Mouse (Mus musculus): ENCODE results near the gene Olfr1313. TPM values are rescaled to one million over a fixed set of nuclear protein-coding genes. Genes with fewer than 3 reads are reported as not detected.
"Not testable (repeated sequence)": the region's sequence is repeated elsewhere in the genome, so short reads cannot be mapped to it uniquely, and the experiment has no call there.

Gene Olfr1313
- not detected in 2 replicates for polyA plus RNA-seq (2016; fragmentation: Nextera tagmentation; extraction: Ambion mirVana)

DNA sequence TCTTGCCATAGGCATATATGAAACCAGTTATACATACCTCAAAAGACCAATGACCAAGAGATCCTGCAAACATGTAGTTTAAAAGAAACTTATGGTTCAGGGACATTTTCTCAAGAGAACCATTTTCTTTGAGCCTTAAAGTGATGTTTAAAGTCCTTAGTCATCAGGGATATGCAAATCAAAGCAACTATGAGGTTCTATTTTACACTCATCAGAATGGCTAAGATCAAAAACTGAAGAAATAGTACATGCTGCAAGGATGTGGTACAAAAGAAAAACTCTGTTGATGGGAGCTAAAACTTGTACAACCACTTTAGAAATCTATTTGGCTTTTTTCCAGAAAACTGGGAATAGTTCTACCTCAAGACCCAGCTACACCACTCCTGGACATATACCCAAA lies at the start of gene Olfr1313:
TSS of gene Olfr1313 (minus strand) at position 101 of the 400 bp plus-strand sequence.
- Histone ChIP-seq H3K9me3 (no peaks in the 10 kb centered on the region), H3K4me3 (replicated peaks) (no peak within 1 kb of the TSS), H3K4me2 (no peak within 1 kb of the TSS), H3K27ac (no peak within 1 kb of the TSS), H3K4me1 (replicated peaks) (no peaks in the 10 kb centered on the region), H3K36me3 (no peaks in the 10 kb centered on the region), H3K9ac (replicated peaks) (no peak within 1 kb of the TSS), H3K27me3 (no peaks in the 10 kb centered on the region)
- ATAC-seq (ENCODE audit: insufficient number of reproducible peaks, insufficient read depth, low FRiP score, low TSS enrichment, low read depth), result no peak

- no peak within 1 kb of the TSS for H3K9ac ChIP-seq (replicated peaks)
- no peak for ATAC-seq (ENCODE audit: insufficient number of reproducible peaks, insufficient read depth, low FRiP score, low TSS enrichment, low read depth)
- H3K27ac ChIP-seq, result no peak within 1 kb of the TSS
- no peak within 1 kb of the TSS for H3K4me3 ChIP-seq (replicated peaks)
- no peaks in the 10 kb centered on the region for H3K27me3 ChIP-seq
- no peak within 1 kb of the TSS for H3K4me2 ChIP-seq
- H3K36me3 ChIP-seq, result no peaks in the 10 kb centered on the region
- WGBS, result 73% methylated on average over 1 of the region's 1 CpGs
- no peaks in the 10 kb centered on the region for H3K4me1 ChIP-seq (replicated peaks)
- no peaks in the 10 kb centered on the region for H3K9me3 ChIP-seq
Measured at GRCm38 (mm10) chr2:112115340-112115739, 37.7 kb upstream of the Olfr1313 start, which contains the start of gene Olfr1315-ps1. Gene Olfr1315-ps1 (minus strand): TSS chr2:112115440.

DNA sequence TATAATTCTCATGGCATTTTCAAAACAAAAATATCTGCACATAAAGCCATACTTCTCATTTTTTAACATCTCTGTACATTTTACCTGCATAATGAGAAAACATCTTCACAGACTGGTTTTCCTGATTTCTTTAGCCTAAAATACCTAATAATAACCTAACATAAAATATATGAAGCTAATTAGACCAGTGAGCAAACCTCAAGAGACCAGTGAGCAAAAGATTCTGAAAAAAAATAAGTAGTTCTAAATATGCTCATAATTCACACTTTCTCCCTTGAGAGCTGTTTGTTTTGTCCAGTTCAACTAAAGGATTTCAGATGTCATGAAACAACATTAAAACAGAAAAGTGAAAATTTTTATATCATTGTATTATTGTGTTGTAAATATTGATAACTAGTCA lies 19.0 kb upstream of the Olfr1313 start, which contains the start of gene Olfr1314:
TSS of gene Olfr1314 (minus strand) at position 101 of the 400 bp plus-strand sequence.
- Histone ChIP-seq H3K4me1 (replicated peaks) (no peaks in the 10 kb centered on the region), H3K27me3 (no peaks in the 10 kb centered on the region), H3K27ac (no peak within 1 kb of the TSS), H3K9me3 (no peaks in the 10 kb centered on the region), H3K36me3 (no peaks in the 10 kb centered on the region), H3K4me2 (no peak within 1 kb of the TSS), H3K4me3 (replicated peaks) (no peak within 1 kb of the TSS), H3K9ac (replicated peaks) (no peak within 1 kb of the TSS)
- no peak for ATAC-seq (ENCODE audit: insufficient number of reproducible peaks, insufficient read depth, low FRiP score, low TSS enrichment, low read depth)

- no peak within 1 kb of the TSS for H3K27ac ChIP-seq
- H3K9ac ChIP-seq (replicated peaks), result no peak within 1 kb of the TSS
- H3K9me3 ChIP-seq, result no peaks in the 10 kb centered on the region
- no peak for ATAC-seq (ENCODE audit: insufficient number of reproducible peaks, insufficient read depth, low FRiP score, low TSS enrichment, low read depth)
- H3K36me3 ChIP-seq, result no peaks in the 10 kb centered on the region
- H3K4me3 ChIP-seq (replicated peaks), result no peak within 1 kb of the TSS
- no peaks in the 10 kb centered on the region for H3K4me1 ChIP-seq (replicated peaks)
- no peak within 1 kb of the TSS for H3K4me2 ChIP-seq
- no peaks in the 10 kb centered on the region for H3K27me3 ChIP-seq
- WGBS, result 40% methylated on average over 1 of the region's 1 CpGs
Measured at GRCm38 (mm10) chr2:112050138-112050537, 27.5 kb downstream of the Olfr1313 start, which contains the start of gene Olfr1312. Gene Olfr1312 (minus strand): TSS chr2:112050238.

DNA sequence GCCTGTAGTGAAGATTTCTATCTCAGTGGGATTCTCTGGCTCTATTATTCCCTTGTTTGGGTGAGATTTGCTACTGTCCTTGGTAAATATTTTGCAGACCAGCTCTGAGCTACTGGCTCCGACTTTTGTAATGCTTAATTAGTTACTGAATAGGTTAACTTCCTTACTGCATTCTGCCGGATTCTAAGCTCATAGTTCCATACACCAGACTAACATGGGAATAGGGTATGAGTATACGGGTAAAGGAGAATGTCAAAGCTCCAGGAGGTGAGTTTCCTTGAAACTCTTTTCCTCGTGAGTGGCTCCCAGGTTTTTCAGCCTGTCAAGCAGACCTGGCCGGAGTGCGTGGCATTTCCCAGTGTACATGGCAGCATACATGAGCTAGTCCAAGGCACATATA lies 50.7 kb downstream of the Olfr1313 start:
- H3K9me3 ChIP-seq; H3K4me2 ChIP-seq; H3K4me3 ChIP-seq (replicated peaks); H3K27ac ChIP-seq; H3K36me3 ChIP-seq; H3K27me3 ChIP-seq; H3K9ac ChIP-seq (replicated peaks); ATAC-seq (ENCODE audit: insufficient number of reproducible peaks, insufficient read depth, low FRiP score, low TSS enrichment, low read depth); H3K4me1 ChIP-seq (replicated peaks): not testable (repeated sequence)
- WGBS, result 50% methylated on average over 6 of the region's 6 CpGs

DNA sequence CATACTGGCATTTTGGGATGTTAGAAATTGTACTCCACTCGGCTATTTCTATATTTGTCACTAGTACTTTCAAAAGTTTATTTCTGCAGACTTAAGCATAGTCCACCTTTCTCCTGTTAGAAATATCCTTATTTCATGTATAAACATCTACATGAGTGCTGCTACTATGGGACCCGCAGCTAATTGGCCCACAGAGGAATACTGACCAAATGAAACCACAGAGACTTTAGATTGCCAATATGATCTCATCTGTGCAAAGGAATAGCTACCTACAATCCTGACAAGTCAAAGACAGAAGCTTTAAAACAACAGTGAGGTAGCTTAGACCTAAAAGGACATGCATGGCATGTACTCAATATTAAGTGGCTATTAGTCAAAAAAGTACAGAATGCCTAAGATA lies 53.3 kb downstream of the Olfr1313 start, which contains the start of gene Olfr1311:
TSS of gene Olfr1311 (minus strand) at position 101 of the 400 bp plus-strand sequence.
- no peak within 1 kb of the TSS for H3K4me3 ChIP-seq (replicated peaks)
- no peak within 1 kb of the TSS for H3K9ac ChIP-seq (replicated peaks)
- no peaks in the 10 kb centered on the region for H3K9me3 ChIP-seq
- H3K36me3 ChIP-seq, result no peaks in the 10 kb centered on the region
- H3K27ac ChIP-seq, result no peak within 1 kb of the TSS
- ATAC-seq (ENCODE audit: insufficient number of reproducible peaks, insufficient read depth, low FRiP score, low TSS enrichment, low read depth), result no peak
- H3K27me3 ChIP-seq, result no peaks in the 10 kb centered on the region
- 85% methylated on average over 2 of the region's 2 CpGs for WGBS
- H3K4me2 ChIP-seq, result no peak within 1 kb of the TSS
- H3K4me1 ChIP-seq (replicated peaks), result no peaks in the 10 kb centered on the region

Other genes starting within 250 kb of the Olfr1313 start
- gene Olfr1305, start 200.7 kb downstream of the Olfr1313 start, polyA plus RNA-seq (2016; fragmentation: Nextera tagmentation; extraction: Ambion mirVana), result not detected in 2 replicates
- gene Olfr1306, start 161.6 kb downstream of the Olfr1313 start, polyA plus RNA-seq (2016; fragmentation: Nextera tagmentation; extraction: Ambion mirVana), result not detected in 2 replicates
- not detected in 2 replicates for gene Olfr1307, start 128.4 kb downstream of the Olfr1313 start, polyA plus RNA-seq (2016; fragmentation: Nextera tagmentation; extraction: Ambion mirVana)
- gene Olfr1308, start 112.9 kb downstream of the Olfr1313 start, polyA plus RNA-seq (2016; fragmentation: Nextera tagmentation; extraction: Ambion mirVana), result not detected in 2 replicates
- not detected in 2 replicates for gene Olfr1309, start 87.6 kb downstream of the Olfr1313 start, polyA plus RNA-seq (2016; fragmentation: Nextera tagmentation; extraction: Ambion mirVana)
- gene Olfr1310, start 65.1 kb downstream of the Olfr1313 start, polyA plus RNA-seq (2016; fragmentation: Nextera tagmentation; extraction: Ambion mirVana), result not detected in 2 replicates
- not detected in 2 replicates for gene Olfr1311, start 53.4 kb downstream of the Olfr1313 start, polyA plus RNA-seq (2016; fragmentation: Nextera tagmentation; extraction: Ambion mirVana)
- gene Olfr1312, start 27.6 kb downstream of the Olfr1313 start, polyA plus RNA-seq (2016; fragmentation: Nextera tagmentation; extraction: Ambion mirVana), result not detected in 2 replicates
- not detected in 2 replicates for gene Olfr1314, start 18.9 kb upstream of the Olfr1313 start, polyA plus RNA-seq (2016; fragmentation: Nextera tagmentation; extraction: Ambion mirVana)
- gene Olfr1315-ps1, start 37.6 kb upstream of the Olfr1313 start, polyA plus RNA-seq (2016; fragmentation: Nextera tagmentation; extraction: Ambion mirVana), result not detected in 2 replicates
- not detected in 2 replicates for gene Olfr1316, start 57.1 kb upstream of the Olfr1313 start, polyA plus RNA-seq (2016; fragmentation: Nextera tagmentation; extraction: Ambion mirVana)
- gene Olfr1317, start 62.5 kb upstream of the Olfr1313 start, polyA plus RNA-seq (2016; fragmentation: Nextera tagmentation; extraction: Ambion mirVana), result not detected in 2 replicates
- gene Olfr1318, start 76.4 kb upstream of the Olfr1313 start, polyA plus RNA-seq (2016; fragmentation: Nextera tagmentation; extraction: Ambion mirVana), result not detected in 2 replicates
- gene Lpcat4, start 161.6 kb upstream of the Olfr1313 start, polyA plus RNA-seq (2016; fragmentation: Nextera tagmentation; extraction: Ambion mirVana), result 12.9 and 14.0 TPM in 2 replicates
- gene Nutm1, start 181.4 kb upstream of the Olfr1313 start, polyA plus RNA-seq (2016; fragmentation: Nextera tagmentation; extraction: Ambion mirVana), result 0.10 TPM in 2 replicates
- 170 and 181 TPM in 2 replicates for gene Nop10, start 184.1 kb upstream of the Olfr1313 start, polyA plus RNA-seq (2016; fragmentation: Nextera tagmentation; extraction: Ambion mirVana)
- 10.6 and 11.4 TPM in 2 replicates for gene Slc12a6, start 188.0 kb upstream of the Olfr1313 start, polyA plus RNA-seq (2016; fragmentation: Nextera tagmentation; extraction: Ambion mirVana)
- gene Gm21985, start 188.5 kb upstream of the Olfr1313 start, polyA plus RNA-seq (2016; fragmentation: Nextera tagmentation; extraction: Ambion mirVana), result not detected in 2 replicates